Mouse (Mus musculus) lung, postnatal 10 days (tissue): ENCODE results near the gene Gfra1.
A peak's percentile ranks its signal among the peaks of the same experiment; 100 is the strongest.

Source experiments
- DNase-seq: peaks from one replicate; pipeline ENCODE4 v3.0.0; 2021

The Gfra1 gene

GRCm38 (mm10) chr19:58244148-58244547 lies 211.6 kb downstream of the Gfra1 start:
- DNase-seq = no peak

- DNase-seq = no peak
Observed at GRCm38 (mm10) chr19:58243604-58244003, 212.1 kb downstream of the Gfra1 start.

- DNase-seq = no peak
Observed at GRCm38 (mm10) chr19:58238325-58238724, 217.4 kb downstream of the Gfra1 start.

DNA sequence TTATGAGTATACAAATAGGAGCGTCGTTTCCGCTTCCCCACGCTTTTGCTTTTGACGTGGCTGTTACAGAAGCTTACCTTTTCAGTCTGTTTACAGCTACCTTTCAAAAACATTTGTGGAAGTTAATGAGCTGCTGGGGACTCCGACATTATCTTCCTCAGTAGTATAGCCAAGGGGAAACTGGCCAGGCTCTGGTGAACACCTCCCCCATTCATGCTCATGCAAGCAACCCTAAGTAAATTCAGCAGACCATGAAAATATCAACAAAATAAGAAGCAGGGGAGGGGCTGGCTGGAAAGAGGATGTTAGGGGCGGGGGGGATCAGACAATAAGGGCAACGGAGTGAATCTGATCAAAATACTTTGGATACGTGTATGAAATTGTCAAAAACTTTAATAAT lies 228.0 kb downstream of the Gfra1 start:
- DNase-seq = no peak

GRCm38 (mm10) chr19:58226882-58227281 lies 228.8 kb downstream of the Gfra1 start:
- DNase-seq = no peak

DNA sequence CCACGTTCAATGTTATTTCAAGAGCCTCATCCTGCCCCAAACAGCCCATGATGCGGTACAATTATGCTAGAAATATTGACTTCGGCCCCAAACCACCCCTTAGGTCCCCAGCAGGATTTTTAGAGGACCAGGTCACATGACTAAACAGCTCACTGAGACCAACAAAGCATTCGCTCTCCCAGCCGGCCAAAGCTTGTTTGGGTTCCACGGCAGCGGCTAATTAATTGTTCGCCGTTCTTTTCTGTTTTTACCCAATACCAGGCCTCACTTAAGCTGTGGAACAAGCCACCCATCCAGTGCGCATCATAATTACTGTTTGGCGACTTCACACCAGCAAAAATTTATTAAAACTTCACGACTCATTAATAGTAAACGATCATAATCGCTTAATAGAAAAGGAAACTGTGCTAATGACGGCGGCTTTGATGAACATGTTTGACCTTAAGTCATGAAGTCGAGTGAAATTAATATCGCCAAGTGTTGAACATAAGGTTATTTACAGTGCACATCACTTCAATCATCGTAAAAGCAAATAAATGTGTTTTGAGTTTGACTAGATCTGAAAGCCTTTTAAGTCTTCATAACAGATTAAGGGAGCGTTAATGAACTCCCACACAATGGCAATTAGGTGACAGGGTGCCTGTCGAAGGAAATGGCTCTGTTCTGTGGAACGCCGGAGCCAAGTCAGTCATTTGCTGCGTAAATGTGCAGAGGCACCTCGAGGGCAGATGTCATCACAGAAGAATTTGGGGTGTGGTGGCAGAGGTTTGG lies 235.5 kb downstream of the Gfra1 start:
- peak; percentile 22 for DNase-seq

GRCm38 (mm10) chr19:58217591-58217990 lies 238.1 kb downstream of the Gfra1 start:
- peak; percentile 40 for DNase-seq

GRCm38 (mm10) chr19:58206496-58207044 lies 249.1 kb downstream of the Gfra1 start:
- no peak for DNase-seq

DNA sequence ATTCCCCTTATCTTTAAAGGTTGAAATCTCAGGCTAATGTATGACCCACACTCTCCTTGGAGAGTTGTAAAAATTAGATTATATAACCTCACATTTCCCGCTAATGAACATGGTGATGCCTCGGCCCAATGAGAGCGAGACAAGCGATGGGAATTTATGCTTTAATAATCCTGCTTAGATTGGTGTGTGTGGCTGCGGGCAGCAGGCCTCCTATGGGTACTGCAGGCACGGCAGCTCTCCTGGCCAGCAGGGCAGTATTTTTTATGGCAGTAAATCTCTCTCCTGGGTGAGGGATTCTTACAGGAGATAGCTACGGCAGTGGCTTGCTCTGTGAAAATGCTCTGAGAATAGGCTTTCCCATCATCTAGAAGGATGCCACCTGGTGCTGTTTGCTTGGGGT lies 250.2 kb downstream of the Gfra1 start:
- DNase-seq = no peak

DNA sequence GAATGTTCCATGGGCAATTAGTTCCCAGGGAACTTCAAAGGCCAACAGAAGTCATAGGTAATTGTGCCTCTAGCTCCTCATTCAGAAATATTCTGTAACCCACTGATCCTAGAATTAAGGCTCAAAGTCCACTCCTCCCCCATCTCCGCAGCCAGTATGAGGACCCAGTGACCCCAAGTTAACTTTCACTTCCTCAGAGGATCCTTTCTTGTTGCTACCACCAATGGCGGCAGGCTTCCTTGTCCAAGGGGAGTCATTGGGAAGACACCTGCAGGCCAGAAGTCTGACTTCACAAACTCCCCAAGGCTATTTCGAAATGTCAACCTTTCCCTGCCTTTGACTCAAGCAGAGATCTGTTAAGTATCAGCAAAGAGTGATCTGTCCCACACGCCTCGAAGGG lies 253.1 kb downstream of the Gfra1 start:
- DNase-seq = no peak

DNA sequence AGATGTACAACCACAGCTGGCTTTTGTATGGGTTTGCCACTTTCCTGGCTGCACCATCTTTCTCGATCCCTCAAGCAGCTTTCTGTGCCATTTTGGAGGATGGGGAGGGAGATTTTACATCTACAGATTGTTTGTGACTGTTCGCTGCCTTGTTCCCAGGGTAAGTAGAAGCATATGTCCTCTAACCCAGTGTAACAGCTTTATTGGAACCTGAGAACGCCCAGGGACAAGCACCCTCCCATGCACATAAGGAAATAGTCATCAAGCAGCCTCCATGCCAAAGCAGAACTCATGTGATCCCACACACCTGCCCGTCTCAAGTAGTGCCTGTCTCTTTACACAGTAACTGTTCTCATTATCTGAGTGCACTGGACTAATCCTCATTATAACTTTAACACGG lies 256.0 kb downstream of the Gfra1 start:
- DNase-seq = no peak

- no peak for DNase-seq
Observed at GRCm38 (mm10) chr19:58193733-58194456, 261.8 kb downstream of the Gfra1 start.

GRCm38 (mm10) chr19:58190947-58191346 lies 264.8 kb downstream of the Gfra1 start:
- DNase-seq = no peak

- no peak for DNase-seq
Observed at GRCm38 (mm10) chr19:58186558-58186957, 269.2 kb downstream of the Gfra1 start.
